Mouse (Mus musculus): Measurements from ENCODE around the gene Ikbip. TPM values are rescaled to one million over a fixed set of nuclear protein-coding genes. Genes with fewer than 3 reads are reported as not detected.

Ikbip gene
- polyA plus RNA-seq, 1 experiment from 2014 or later: 17.5 TPM

Other genes starting within 250 kb of the Ikbip start
- gene Apaf1, start 170 bp upstream of the Ikbip start, polyA plus RNA-seq (2018): 13.1 to 39.9 TPM (median 29.7 TPM) in 3 replicates
- 239 to 473 TPM (median 381 TPM) in 3 replicates for gene Slc25a3, start 41.1 kb downstream of the Ikbip start, polyA plus RNA-seq (2018)
- gene Tmpo, start 98.4 kb downstream of the Ikbip start, polyA plus RNA-seq (2018): 30.4 to 57.8 TPM (median 34.2 TPM) in 3 replicates